Mouse (Mus musculus): Measurements from ENCODE around the gene Uqcrq. TPM values are rescaled to one million over a fixed set of nuclear protein-coding genes. Genes with fewer than 3 reads are reported as not detected.

Uqcrq gene
- 179 and 182 TPM in 2 replicates for polyA plus RNA-seq (2012)

DNA sequence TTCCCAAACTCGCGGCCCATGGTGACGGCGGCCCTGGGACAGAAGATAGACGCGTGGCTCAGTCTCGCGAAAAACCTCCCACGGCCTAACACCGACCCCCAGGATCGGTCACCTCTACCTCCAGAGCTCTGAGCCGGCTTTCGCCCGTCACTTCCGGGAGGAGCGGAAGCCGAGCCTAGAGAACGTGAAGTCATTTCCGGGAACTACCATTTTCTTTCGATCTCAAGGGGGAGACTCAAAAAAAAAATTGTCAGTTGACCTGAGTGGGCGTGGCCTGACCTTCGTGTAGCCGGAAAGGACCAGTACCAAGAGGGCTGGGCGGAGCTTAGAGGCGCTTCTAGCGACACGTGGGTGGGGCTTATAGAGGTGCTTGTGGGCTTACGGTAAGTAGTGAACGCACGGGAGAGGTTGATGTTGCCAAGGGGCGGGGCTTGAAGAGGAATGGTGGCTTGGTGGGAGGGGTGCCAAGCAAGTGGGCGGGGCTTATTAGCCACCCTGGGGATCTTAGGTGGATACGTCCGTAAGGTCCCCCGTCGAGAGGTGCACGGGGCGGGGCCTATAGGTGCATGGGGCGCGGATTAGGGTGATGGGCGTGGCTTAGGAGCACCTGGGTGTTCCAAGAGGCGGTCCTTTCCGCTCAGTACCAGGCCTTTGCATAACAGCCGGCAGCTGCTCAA is at the start of gene Uqcrq, which contains the start of gene Gdf9:
Uqcrq (minus strand) TSS at position 162 of the 677 bp plus-strand sequence.
Gdf9 (plus strand) TSS at position 354 of the 677 bp plus-strand sequence.

DNA sequence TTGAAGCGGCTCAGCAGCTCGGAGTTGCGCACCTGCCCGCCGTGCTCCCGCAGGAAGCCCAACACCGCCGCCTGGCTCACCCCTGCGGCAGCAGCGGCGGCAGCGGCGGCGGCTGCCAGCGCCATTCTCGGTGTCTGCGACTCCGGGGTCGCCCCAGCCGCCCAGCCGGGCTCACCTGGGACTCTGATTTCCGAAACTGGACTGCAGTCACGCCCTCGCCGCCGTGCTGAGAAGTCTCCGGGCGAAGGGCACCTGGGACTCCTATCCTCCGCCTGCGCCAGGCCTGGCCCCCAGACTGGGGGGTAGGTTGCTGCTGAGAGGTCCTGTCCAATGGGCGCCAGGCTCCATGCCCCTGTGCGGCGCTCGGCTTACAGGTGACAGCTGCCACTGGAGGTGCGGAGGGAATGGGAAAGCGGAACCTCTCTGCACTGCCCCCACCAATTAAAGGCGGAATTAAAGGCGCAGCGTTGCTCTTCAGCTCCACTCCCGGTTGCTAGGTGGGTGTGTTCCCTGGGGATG is 49.2 kb upstream of the Uqcrq start, which contains the start of the genes Gm9945 and Sowaha:
Gm9945 (plus strand) TSS at position 384 of the 519 bp plus-strand sequence.
Sowaha (minus strand) TSS at position 492 of the 519 bp plus-strand sequence.

DNA sequence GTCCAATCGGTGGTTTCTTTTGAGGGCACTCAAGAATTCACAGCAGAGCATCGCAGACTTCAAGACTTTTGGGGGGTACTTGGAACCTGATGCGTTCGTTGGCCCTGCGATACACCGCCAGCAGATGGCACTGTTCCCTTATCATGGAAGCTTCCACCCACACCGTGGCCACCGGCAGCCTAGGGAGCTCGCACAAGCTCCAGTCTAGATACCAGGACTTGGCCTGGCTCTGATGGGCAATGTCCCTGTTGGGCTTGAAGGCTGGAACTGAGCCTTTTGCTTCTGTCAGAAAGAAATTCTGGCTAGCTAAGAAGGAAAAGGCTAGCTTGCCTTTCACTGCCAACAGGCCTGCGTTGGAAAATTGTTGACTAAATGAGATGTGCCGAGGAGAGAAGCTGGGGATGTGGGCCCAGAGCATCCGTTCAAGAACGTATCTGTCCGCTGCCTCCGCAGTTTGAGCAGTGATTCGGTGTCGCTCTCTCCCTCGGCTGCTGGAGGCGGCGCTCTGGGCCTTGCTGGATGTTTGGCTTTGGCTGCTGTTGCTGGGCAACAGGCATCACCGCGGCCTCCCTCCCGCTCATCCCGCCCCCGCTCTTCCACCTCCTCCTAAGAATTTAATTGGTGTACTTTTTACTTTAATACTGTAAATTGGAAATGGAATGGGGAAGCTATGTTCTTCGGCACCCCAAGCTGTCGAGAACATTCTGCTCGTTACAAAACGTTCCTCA is 39.5 kb upstream of the Uqcrq start, which contains the start of gene Gm9837:
Gm9837 (minus strand) TSS at position 512 of the 728 bp plus-strand sequence.

DNA sequence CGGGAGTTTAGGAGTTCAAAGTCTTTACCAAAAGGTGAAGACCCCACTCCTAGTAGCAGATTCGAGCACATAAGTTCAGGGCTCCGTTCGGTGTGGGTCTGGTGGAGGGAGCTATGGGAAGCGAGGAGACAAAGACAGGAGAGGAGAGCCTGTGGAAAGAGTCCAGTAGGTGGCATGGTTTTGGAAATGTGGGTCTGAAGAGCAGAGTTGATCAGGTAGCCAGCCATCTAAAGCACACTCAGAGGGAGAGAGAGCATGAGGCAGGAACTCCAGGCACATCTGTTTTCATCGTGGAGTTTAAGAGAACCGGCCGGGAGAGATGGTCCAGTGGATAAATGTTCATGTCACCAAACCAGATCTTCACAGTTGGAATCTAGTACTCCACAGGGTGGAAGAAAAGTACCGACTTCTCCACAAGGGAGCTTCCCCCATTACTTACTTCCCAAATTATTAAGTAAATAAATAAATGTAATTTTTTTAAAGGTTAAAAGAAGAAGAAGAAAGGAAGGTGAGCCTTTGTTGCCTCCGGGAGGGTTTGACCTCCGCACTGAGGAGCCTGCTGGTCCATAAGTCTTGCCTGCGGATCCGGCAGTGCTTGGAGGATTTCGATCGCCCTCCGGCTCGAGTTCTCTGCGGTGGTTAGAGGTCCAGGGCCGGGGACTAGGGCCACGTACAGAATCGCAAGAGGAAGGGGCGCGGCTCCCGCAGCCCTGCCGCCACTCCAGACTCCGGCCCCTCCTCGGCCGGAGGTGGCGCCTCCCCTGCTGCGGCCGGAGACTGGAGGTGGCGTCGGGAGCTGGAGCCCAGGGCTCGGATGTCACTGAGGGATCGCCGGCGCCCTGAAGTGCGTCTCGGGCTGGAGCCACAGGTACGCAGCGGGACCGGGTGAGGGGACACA is 26.1 kb upstream of the Uqcrq start, which contains the start of the genes Gm10447 and Shroom1:
Gm10447 (minus strand) TSS at position 637 of the 898 bp plus-strand sequence.
Shroom1 (plus strand) TSS at position 732 of the 898 bp plus-strand sequence.

DNA sequence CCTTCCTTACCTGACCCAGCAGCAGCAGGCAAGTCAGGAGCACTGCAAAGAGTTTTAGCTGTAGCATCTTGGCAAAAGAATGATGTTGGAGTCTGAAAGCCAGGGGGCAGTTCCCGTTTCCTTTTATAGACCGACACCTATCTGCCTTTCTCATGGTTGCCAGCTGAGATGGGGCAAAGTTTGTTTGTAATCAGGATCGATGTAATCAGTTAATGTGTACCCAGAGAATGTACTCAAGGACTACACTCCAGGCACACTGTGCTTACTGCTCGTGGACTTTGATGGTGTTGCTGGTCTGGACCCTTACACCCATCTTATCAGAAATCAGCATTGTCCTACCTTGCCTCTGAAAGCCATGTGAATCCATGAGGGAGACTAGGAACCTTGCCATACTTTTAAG is 7.6 kb downstream of the Uqcrq start, which contains the start of gene Leap2:
Leap2 (minus strand) TSS at position 135 of the 400 bp plus-strand sequence.

Other genes with a start within 250 kb of the Uqcrq start
- 34.1 and 37.2 TPM in 2 replicates for gene Hspa4, start 130.4 kb downstream of the Uqcrq start, polyA plus RNA-seq (2012)
- gene Zcchc10, start 106.2 kb downstream of the Uqcrq start, polyA plus RNA-seq (2012), result 1.8 and 3.0 TPM in 2 replicates
- gene Aff4, start 80.0 kb downstream of the Uqcrq start, polyA plus RNA-seq (2012), result 4.3 and 6.6 TPM in 2 replicates
- not detected in 2 replicates for gene Leap2, start 7.7 kb downstream of the Uqcrq start, polyA plus RNA-seq (2012)
- gene Gdf9, start 192 bp upstream of the Uqcrq start, polyA plus RNA-seq (2012), result 0.12 and 0.30 TPM in 2 replicates
- not detected in 2 replicates for gene Gm10447, start 26.3 kb upstream of the Uqcrq start, polyA plus RNA-seq (2012)
- gene Shroom1, start 26.4 kb upstream of the Uqcrq start, polyA plus RNA-seq (2012), result 0.23 and 0.37 TPM in 2 replicates
- not detected in 2 replicates for gene Gm9837, start 39.6 kb upstream of the Uqcrq start, polyA plus RNA-seq (2012)
- not detected in 2 replicates for gene Gm9945, start 49.3 kb upstream of the Uqcrq start, polyA plus RNA-seq (2012)
- gene Sowaha, start 49.4 kb upstream of the Uqcrq start, polyA plus RNA-seq (2012), result 1.00 and 1.1 TPM in 2 replicates
- 36.4 and 55.7 TPM in 2 replicates for gene Sept8, start 88.4 kb upstream of the Uqcrq start, polyA plus RNA-seq (2012)
- gene Kif3a, start 136.5 kb upstream of the Uqcrq start, polyA plus RNA-seq (2012), result 5.3 and 7.8 TPM in 2 replicates
- gene Il4, start 187.8 kb upstream of the Uqcrq start, polyA plus RNA-seq (2012), result not detected in 2 replicates
- gene Il13, start 203.9 kb upstream of the Uqcrq start, polyA plus RNA-seq (2012), result 0.05 and 0.10 TPM in 2 replicates

Data from megakaryocyte-erythroid progenitor cell, adult 5 weeks (primary cell).